Mouse (Mus musculus) T-helper 1 cell (primary cell): ENCODE results near the gene Pdxdc1.
"Not testable (repeated sequence)": the region's sequence is repeated elsewhere in the genome, so short reads cannot be mapped to it uniquely, and the experiment has no call there.

Source experiments
- in situ Hi-C: fragments of 300-600 bp; cut with MboI, MseI; formaldehyde crosslinking; loops from one replicate; pipeline ENCODE4 v1.15.1; 2025; ENCODE audit warnings: high pct_unique_total_duplicates

The Pdxdc1 gene

GRCm38 (mm10) chr16:13818560-13819393 lies 84.2 kb downstream of the Pdxdc1 start, which contains the start of gene Ntan1:
Gene Ntan1 (plus strand): TSS chr16:13818845.
- in situ Hi-C loops, result no loop called here

GRCm38 (mm10) chr16:13813200-13813599 lies 89.7 kb downstream of the Pdxdc1 start:
- in situ Hi-C loops, result no loop called here

GRCm38 (mm10) chr16:13812152-13812551 lies 90.8 kb downstream of the Pdxdc1 start:
- in situ Hi-C loops, result no loop called here

GRCm38 (mm10) chr16:13808410-13808809 lies 94.5 kb downstream of the Pdxdc1 start:
- in situ Hi-C loops, result loop anchor here (10.0 kb wide), 1 partner anchor 356 kb away; the partner anchor contains the start of genes Marf1 and Nde1

GRCm38 (mm10) chr16:13807616-13808015 lies 95.3 kb downstream of the Pdxdc1 start:
- in situ Hi-C loops, result loop anchor here (10.0 kb wide), 1 partner anchor 357 kb away; the partner anchor contains the start of genes Marf1 and Nde1

- in situ Hi-C loops, result loop anchor here (10.0 kb wide), 1 partner anchor 360 kb away; the partner anchor contains the start of genes Marf1 and Nde1
Measured at GRCm38 (mm10) chr16:13804666-13805065, 98.3 kb downstream of the Pdxdc1 start.

- in situ Hi-C loops, result loop anchor here (10.0 kb wide), 1 partner anchor 364 kb away; the partner anchor contains the start of genes Marf1 and Nde1
Measured at GRCm38 (mm10) chr16:13801231-13801630, 101.7 kb downstream of the Pdxdc1 start.

GRCm38 (mm10) chr16:13796746-13797175 lies 106.2 kb downstream of the Pdxdc1 start:
- in situ Hi-C loops, result no loop called here

- in situ Hi-C loops, result not testable (repeated sequence)
Measured at GRCm38 (mm10) chr16:13793441-13793840, 109.5 kb downstream of the Pdxdc1 start.

GRCm38 (mm10) chr16:13785932-13786331 lies 117.0 kb downstream of the Pdxdc1 start:
- in situ Hi-C loops, result no loop called here
